Mouse (Mus musculus) spleen, adult 2 months (tissue): ENCODE results near the gene Shisal2a. TPM values are rescaled to one million over a fixed set of nuclear protein-coding genes. Genes with fewer than 3 reads are reported as not detected.

ENCODE experiments used
- DNase-seq, 2 experiments: peaks; one replicate each; pipeline versions ENCODE4 v3.0.0 to v3.0.0-alpha.2; 2012 to 2021; ENCODE audit warnings: low spot score in 2 of 2, low read depth in 1 of 2
- H3K27ac ChIP-seq: fragments of 200-500 bp; 2 replicates; pipeline ENCODE4 v1.5.1; 2012; ENCODE audit warnings: low read length, inconsistent platforms; ENCODE audit not compliant: insufficient read depth
- H3K27me3 ChIP-seq: fragments of 200-500 bp; 2 replicates; pipeline ENCODE4 v1.6.1; 2012; ENCODE audit warnings: mild to moderate bottlenecking, moderate library complexity, low read length, inconsistent platforms; ENCODE audit not compliant: control insufficient read depth, insufficient read depth
- H3K36me3 ChIP-seq: fragments of 200-500 bp; 2 replicates; pipeline ENCODE4 v1.6.1; 2012; ENCODE audit warnings: mild to moderate bottlenecking, low read length, inconsistent platforms; ENCODE audit not compliant: control insufficient read depth, insufficient read depth
- H3K4me1 ChIP-seq: fragments of 200-500 bp; 2 replicates; pipeline ENCODE4 v1.6.1; 2011; ENCODE audit warnings: inconsistent platforms; ENCODE audit not compliant: control insufficient read depth, insufficient read depth, insufficient read length
- H3K4me3 ChIP-seq: fragments of 200-500 bp; 2 replicates; pipeline ENCODE4 v1.5.1; 2011; ENCODE audit warnings: mild to moderate bottlenecking, inconsistent platforms; ENCODE audit not compliant: insufficient read depth, insufficient read length; ENCODE audit errors: extremely low read depth
- CTCF ChIP-seq: fragments of 200-500 bp; IDR thresholded peaks from 2 replicates; pipeline ENCODE4 v1.5.1; 2011; ENCODE audit warnings: mild to moderate bottlenecking, inconsistent platforms; ENCODE audit not compliant: insufficient read depth, insufficient read length, insufficient replicate concordance; ENCODE audit errors: extremely low read depth
- POLR2A ChIP-seq: fragments of 200-500 bp; IDR thresholded peaks from 2 replicates; pipeline ENCODE4 v1.6.1; 2011; ENCODE audit warnings: low read depth, low read length, inconsistent platforms
- WGBS: fragments of 180-500 bp; shearing (Covaris S2); methylation state at CpG from one replicate; pipeline ENCODE4 v1.1.7; 2018; 5-methylcytosine and 5-hydroxymethylcytosine counted together
- polyA plus RNA-seq: library from polyadenylated mRNA; depleted of rRNA; stranded (reverse); fragments of >200 nt; gene quantifications from 2 replicates; pipeline ENCODE4 v1.2.3, GENCODE M21; 2012

Gene Shisal2a
- polyA plus RNA-seq, 1 experiment = not detected

DNA sequence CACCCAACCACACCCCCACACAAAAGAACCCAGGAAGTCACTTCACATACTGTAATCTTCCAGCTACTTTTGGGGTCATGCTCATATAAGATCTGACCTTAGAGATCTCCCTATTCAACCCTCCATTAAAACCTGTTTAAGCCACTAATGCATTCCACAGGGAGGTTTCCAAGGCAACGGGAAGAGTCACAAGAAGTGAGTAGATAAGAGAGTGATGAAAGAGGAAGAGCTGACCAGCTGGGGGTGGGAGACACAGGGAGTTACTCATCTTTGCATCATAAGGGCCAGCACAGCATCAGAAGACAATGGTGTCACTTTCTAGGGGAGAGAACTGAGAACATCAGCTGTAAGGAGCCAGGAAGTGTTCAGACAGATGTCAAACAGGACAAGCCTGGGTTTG lies 3.0 kb downstream of the Shisal2a start:
- Histone ChIP-seq H3K4me1 (peaks cover 4% of the 10 kb centered on the region; the same call in 1 of the 2 replicates), H3K36me3 (no peaks in the 10 kb centered on the region), H3K4me3 (no peak overlapping the region), H3K27me3 (peaks cover 9% of the 10 kb centered on the region), H3K27ac (no peak overlapping the region)
- TF ChIP-seq POLR2A (no peak), CTCF (no peak)
- 28% methylated on average over 1 of the region's 1 CpGs for WGBS
- no peak for DNase-seq

DNA sequence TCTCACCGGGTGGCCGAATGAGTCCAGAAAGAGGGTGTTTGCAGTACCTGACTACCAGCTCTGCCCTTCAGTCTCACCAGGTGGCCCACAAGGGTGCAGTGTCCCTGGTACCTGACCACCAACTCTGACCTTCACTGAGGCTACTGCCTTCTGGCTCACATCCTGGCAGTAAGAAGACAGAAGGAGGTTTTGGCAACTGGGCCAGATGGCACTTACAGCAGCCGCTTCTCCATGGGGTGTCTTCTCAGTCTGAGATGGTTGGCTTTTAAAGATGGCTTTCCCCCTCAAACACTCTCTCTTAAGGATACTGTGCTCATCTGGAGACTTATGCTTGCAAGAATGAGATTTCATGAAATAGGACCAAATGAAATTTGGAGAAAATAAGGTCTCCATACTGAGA lies 3.7 kb downstream of the Shisal2a start:
- Histone ChIP-seq H3K27ac (no peak overlapping the region), H3K4me1 (peaks cover 4% of the 10 kb centered on the region; the same call in 1 of the 2 replicates), H3K27me3 (peaks cover 9% of the 10 kb centered on the region), H3K4me3 (no peak overlapping the region), H3K36me3 (no peaks in the 10 kb centered on the region)
- TF ChIP-seq CTCF (no peak), POLR2A (no peak)
- WGBS = 92% methylated on average over 3 of the region's 3 CpGs
- DNase-seq = no peak

DNA sequence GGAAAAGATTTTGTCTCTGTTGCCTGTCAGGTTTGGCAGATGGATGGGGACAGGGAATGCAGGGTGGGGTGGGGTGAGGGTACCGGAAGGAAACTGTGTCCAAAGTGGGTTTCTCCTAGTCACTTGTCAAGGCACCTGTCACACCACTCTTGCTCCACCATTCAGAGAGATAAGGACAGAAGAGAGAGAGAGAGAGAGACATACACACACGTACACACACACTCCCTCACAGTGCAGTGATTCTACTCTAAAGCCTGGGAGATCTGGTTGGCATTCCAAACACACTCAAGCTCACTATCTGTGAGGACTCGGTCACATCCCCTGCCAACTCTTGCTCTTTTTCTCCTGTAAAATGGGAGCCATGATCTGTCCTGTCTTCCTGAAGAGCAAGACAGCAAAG lies 11.0 kb downstream of the Shisal2a start:
- no peaks in the 10 kb centered on the region for H3K36me3 ChIP-seq
- no peak overlapping the region for H3K27ac ChIP-seq
- H3K4me3 ChIP-seq = no peak overlapping the region
- WGBS = 90% methylated on average over 3 of the region's 3 CpGs
- no peak for DNase-seq
- no peak for TF ChIP-seq POLR2A
- no peak for TF ChIP-seq CTCF
- no peaks in the 10 kb centered on the region for H3K27me3 ChIP-seq
- H3K4me1 ChIP-seq = no peaks in the 10 kb centered on the region

DNA sequence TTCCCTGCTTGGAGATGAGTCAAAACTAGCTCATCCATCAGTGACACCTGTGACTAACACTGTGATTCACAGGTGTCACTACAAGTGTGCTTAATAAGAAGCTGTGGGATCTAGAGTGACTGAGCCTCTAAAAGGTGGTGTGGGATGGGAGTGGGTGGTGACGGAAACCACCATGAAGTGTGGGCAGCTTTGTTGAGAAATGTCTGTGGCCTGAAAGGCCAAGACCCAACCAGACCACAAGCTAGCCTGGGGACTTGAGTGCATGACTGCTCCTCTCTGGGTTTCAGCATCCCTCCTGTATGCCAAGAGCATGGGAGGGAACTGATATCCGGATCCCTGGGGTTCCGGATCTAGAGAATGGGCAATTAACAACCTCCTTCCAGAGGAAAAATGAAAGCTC lies 11.7 kb downstream of the Shisal2a start:
- 76% methylated on average over 3 of the region's 3 CpGs for WGBS
- Histone ChIP-seq H3K36me3 (no peaks in the 10 kb centered on the region), H3K27ac (no peak overlapping the region), H3K27me3 (no peaks in the 10 kb centered on the region), H3K4me1 (no peaks in the 10 kb centered on the region), H3K4me3 (no peak overlapping the region)
- DNase-seq = no peak
- no peak for TF ChIP-seq POLR2A
- no peak for TF ChIP-seq CTCF

DNA sequence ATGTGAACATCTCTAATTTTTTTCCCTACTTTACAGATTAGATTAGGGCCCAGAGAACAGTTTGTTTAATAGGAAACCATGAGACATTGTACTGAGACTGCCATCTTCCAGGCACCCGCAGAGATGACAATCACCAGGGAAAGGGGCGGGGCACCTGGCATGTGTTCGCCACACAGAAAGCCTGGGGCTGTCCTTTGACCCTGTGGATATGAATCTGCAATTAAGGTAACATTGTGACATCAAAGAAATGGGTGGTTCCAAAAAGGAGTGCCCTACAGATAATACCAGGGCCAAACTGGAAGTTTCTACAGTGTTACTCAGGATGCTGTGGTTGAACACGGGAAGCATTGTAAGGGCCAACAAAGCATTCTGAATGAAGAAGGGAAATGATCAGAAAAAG lies 12.7 kb downstream of the Shisal2a start:
- no peak for DNase-seq
- no peak for TF ChIP-seq CTCF
- no peak overlapping the region for H3K4me3 ChIP-seq
- no peaks in the 10 kb centered on the region for H3K4me1 ChIP-seq
- WGBS = 41% methylated on average over 4 of the region's 4 CpGs
- no peaks in the 10 kb centered on the region for H3K36me3 ChIP-seq
- no peak overlapping the region for H3K27ac ChIP-seq
- no peaks in the 10 kb centered on the region for H3K27me3 ChIP-seq

DNA sequence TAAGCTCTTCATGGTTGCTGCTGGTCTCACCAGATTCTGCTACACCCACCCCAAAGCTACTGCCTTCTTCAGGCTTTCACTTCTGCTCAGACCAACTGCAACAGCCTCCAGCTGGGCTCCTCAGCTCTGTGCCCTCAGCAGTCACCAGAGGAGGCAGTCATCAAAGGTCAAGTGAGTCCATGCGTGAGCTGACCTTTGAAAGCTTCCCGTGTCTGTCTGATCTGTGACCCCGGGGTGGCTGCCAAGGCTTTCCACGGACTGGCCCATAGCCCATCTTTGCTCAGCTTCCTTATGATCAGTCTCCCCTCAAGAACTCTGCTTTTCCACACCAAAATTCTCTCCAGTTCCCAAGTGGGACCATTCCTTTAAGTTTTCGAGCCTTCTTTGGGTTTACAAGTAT lies 13.9 kb downstream of the Shisal2a start:
- H3K4me1 ChIP-seq = no peaks in the 10 kb centered on the region
- H3K4me3 ChIP-seq = no peak overlapping the region
- no peak for TF ChIP-seq POLR2A
- TF ChIP-seq CTCF = no peak
- no peak overlapping the region for H3K27ac ChIP-seq
- H3K36me3 ChIP-seq = no peaks in the 10 kb centered on the region
- peak in 1 of 2 experiments; percentile 7 for DNase-seq
- 42% methylated on average over 5 of the region's 5 CpGs for WGBS
- no peaks in the 10 kb centered on the region for H3K27me3 ChIP-seq

DNA sequence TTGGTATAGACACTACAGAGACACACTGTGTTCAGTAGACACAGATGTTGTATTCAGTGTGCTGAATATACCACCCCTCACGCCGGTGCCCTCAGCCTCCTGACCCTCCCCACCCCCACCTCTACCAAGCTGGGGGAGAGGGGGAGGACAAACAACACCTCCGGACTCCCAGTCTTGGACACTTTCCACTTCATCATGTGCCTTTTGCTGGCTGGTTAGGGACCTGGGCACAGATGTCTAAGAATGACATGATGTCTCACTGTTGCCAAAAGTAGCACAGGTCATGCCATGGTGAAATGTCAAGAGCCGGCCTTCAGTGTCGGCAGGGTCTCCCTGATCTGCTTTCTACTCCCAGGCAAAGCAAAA lies 19.1 kb downstream of the Shisal2a start:
- TF ChIP-seq POLR2A (no peak), CTCF (no peak)
- Histone ChIP-seq H3K36me3 (no peaks in the 10 kb centered on the region), H3K4me1 (0 out of 2 replicates have a peak, but pooled peaks cover 2% of the 10 kb centered on the region), H3K4me3 (no peak overlapping the region), H3K27ac (no peak overlapping the region), H3K27me3 (no peaks in the 10 kb centered on the region)
- 89% methylated on average over 5 of the region's 5 CpGs for WGBS
- no peak for DNase-seq
